Mouse (Mus musculus): ENCODE data around the gene Smim22.

Gene Smim22

DNA sequence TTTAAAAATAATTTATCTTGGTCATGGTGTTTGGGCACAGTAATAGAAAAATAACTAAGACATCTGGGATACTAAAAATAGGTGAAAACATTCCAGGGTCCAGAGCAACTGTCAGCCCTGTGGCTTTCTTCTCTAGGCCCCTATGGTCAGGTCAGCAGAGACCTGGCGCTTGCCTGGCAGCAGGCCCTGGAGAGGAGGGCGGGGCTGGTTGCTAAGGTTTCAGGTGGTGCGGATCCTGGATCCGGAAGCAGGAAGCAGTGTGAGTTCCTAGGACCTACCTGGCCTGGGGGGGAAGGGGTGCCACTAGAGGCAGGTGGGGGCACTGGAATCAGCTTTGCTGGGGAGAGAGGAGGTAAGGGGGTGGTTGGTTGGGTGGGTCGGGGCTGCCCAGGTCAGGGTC lies at the start of gene Smim22:
TSS of gene Smim22 (plus strand) at position 222 of the 400 bp plus-strand sequence.
- no peak for DNase-seq (ENCODE audit: low spot score in 2 of 2)

DNA sequence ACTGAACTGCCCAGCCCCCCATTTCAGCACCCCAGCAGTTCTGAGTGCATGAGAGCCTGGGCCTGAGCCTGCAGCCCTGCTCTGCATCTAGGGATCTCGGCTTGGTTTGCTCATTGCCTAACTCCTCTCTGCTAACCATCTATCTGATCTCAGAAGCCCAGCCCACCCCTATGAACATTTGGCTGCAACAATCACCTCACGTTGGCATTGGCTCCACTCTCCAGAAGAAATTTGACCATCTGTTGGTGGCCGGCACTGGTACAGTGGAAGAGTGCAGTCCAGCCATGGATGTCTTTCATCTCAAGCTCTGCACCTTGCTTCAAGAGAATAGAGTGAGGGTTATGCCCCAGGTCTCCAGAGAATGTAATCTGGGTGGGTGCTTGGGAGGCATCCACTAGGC lies 49.6 kb upstream of the Smim22 start:
- DNase-seq (ENCODE audit: low spot score in 2 of 2): no peak

DNA sequence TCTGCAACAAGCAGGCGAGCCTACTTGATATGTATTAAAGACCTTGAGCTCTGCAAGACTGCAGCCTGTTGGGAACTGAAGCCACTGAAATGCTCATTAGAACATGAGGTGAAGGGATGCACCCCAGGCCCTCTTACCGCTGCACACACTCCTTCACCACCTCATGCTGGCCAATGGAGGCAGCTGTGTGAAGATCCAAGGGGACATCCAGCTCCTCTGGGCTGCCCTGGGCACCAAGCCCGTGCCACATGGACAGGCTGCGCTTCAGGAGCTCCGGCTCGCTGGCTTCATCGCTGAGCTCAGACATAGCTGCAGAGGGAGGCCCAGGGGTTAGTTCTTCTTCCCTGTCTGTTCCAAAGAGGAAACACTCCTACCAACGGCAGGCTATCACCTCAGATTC lies 46.8 kb upstream of the Smim22 start:
- DNase-seq (ENCODE audit: low spot score in 2 of 2): no peak

DNA sequence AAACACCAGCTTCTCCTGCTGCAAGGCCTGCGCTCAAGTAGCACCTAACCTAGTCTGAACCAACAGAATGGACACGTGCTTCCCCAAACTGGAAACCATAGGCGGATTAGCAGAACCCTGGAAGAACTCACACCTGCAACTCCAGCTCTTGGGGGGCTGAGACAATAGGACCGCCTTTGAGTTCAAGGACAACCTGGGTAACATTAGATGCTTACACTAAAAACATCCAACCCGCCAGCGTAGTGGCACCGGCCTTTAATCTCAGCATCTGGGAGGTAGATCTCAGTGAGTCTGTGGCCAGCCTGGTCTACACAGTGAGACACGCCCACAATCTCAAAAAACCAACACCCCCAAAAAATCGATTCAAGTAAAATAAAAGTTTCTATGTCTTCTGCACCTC lies 43.7 kb upstream of the Smim22 start:
- no peak for DNase-seq (ENCODE audit: low spot score in 2 of 2)

DNA sequence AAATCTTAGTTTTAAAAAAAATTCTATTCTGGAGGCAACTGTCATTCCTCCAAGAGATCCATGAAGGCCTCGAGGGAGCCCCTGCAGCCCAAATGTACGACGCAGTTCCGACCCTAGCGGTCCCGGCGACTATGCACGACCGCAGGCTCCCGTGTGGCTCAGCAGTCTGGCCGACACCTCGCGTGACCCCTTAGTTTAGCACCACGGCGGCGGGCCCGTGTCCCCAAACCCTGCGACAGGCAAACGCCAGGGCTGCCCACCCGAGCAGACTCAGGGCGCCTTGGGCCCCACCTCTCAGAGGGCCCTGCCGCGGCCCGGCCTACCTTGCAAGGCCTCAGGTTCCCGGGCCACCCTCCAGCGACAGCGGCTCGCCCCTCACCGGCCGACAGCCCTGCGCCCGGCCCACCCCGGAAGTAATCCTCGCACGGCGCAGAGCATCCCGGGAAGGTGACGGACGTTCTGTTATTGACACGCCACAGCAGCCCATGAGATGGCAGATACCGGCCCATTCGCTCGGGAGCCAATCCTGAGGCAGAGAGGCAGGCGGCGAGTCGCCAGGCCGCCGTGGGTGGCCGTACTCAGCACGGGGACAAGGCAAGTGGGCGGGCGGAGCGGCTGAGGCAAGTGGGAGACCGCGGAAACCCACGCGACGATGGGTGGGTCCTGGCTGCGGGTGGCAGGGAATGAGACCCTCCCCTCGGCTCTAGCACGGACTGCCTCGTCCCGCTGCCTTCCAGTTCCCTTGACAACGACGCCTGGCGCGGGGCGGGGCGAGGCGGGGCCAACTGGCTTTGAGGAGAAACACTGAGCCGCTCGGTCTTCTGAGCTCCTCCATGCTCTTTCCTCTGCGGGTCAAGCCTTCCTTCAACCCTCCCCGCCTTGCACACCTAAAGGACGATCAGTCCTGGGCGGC lies 43.0 kb upstream of the Smim22 start, which contains the start of gene Anks3:
TSS of gene Anks3 (minus strand) at position 409 of the 913 bp plus-strand sequence.
- DNase-seq (ENCODE audit: low spot score in 2 of 2): peak; percentile 95 to 97

DNA sequence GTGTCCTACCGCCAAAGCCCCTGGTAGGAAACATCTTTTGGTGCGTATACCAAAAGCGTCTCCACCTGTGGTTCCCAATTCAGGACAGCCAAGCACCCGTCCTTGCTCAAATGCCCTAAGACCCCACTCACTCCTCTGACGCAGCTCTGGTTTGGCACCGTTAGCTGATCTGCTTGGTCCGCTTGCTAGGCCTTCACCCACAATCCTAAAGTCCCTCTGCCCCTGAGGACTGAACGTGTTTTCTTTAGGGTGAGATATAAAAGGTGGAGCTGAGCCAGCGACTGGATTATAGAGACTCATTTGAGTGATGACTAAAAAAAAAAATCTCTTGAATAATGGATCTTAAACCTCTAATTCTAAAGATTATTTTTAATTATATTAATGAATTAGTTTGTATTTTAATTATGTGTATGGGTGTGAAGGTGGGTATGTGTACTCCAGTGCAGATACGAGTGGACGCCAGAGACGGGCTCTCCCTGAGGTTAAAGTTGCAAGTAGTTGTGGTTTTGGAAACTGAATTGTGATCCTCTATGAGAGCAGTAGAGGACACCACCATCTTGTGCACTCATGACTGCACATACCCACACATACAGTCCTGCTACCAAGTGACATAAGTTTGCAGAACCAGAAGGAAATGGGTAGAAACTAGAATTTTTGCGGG lies 42.2 kb upstream of the Smim22 start:
- DNase-seq (ENCODE audit: low spot score in 2 of 2): no peak

DNA sequence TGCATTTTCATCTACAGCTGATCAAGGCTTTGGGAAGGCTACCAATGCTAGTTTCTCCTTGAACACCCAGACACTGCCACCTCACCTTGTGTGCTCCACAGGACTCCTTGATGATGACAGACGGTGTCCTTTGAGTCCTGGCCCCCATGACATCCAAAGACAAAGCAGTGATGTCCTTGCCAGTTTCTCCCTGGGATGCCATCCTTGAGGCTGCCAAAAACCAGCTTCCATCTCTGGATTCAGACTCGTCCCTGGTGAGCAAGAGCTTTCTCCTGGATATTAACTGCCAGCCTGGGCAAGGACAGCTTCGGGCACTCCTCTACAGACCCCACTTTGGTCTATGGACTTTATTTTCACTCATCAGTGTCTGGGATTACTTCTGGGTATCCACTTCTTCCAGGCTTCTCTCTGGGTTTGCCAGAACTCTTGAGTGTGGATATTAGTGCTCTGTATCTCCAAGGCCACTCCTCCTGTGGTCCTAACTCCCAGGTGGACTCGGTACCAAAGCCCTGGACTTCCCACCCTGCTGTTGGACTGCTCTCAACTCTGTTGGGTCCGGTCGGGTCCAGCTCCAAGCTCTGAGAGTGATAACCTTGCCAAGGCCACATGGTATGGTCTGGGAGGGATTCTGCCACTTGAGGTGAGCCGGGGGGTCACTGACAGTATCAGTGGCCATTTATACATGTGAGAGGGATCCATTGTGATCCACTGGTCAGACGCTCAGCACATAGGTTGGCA lies 41.5 kb upstream of the Smim22 start:
- DNase-seq (ENCODE audit: low spot score in 2 of 2): no peak

DNA sequence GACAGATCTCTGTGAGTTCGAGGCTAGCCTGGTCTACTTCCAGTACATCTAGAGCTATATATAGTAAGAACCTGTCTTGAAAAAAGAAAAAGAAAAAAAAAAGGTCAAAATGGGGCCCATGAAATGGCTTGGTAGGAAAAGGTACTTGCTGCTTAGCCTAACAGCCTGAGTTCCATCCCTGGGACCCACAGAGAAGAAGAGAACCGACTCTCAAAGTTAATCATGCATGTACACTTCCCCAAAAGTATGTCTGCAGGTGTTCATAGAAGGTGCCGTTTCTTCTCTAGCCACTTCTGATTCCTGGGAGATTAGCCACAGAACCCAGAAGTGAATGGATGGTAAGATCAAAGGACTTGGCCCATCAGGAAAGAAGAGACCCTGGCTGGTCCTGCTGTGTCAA lies 38.7 kb upstream of the Smim22 start:
- DNase-seq (ENCODE audit: low spot score in 2 of 2): no peak

DNA sequence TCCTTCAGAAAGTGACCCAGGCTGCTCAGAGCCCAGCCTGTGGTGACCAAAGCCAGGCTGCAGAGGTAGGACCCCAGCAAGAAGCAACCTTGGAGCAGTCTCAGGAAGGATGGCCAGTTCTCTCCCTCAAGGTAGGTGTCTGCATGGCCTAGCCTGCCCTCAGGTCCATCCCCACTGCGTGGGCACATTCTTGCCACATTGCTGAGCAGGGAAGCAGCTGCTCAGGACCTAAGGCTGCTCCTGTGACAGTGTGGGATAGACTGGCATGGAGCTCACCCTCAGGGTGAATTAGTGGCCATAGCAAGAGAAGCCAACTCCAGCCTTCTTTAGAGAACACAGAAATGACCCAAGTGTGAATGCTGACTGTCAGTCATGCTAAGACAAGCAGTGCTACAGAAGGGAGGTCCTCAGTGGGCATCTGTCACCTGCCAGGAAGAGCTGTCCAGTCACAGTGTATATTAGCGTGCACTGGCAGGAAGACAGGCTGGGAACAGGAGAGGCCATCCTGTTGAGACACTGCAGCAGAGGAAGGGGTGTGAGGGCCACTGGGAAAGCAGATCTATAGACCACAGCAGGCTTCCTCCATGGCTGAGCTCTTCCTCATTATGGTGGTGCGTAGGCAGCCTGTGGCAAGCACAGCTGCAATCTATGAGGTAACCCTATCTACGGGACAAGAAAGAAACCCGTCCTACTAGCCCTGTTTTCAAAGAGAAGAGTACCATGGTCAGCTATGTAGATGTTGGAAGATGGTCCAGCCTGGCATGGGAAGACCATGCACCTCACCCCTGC lies 37.8 kb upstream of the Smim22 start:
- peak in 1 of 2 experiments; percentile 17 for DNase-seq (ENCODE audit: low spot score in 2 of 2)

DNA sequence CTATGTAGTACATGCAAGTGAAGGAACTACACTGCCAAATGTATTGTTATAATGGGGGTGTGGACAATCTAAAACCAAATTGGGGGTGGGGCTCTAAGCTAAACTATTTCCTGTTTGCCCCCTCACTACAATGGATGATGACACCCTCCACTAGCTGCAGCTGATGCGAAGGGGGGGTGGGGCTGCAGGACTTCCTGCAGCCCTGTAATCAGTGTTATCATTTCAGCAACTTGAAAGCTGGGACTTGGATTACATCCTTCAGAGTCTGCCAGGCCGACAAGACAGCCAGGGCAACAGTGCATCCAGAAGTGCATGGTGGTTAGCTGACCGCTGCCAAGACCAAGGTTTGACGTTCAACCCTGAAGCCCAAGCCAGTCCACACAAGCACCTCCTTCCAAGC lies 35.5 kb upstream of the Smim22 start:
- no peak for DNase-seq (ENCODE audit: low spot score in 2 of 2)

DNA sequence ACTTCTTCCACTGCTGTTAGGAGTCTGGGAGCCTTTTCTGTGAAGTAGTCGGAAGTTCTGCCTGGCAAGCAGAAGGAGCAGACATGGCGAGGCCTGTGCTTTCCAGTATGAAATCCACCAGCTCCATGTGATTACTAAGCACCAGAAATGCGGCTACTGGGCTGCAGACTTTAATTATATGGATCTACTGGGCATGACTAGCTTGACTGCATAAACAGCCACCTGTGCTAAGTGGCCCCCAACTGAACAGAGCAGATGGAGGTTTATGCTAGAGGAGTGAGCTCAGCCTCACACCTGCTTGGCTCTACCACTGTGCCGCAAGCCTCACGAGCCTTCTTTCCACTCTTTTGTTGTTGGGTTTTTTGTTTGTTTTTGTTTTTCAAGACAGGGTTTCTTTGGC lies 32.6 kb upstream of the Smim22 start:
- DNase-seq (ENCODE audit: low spot score in 2 of 2): no peak

DNA sequence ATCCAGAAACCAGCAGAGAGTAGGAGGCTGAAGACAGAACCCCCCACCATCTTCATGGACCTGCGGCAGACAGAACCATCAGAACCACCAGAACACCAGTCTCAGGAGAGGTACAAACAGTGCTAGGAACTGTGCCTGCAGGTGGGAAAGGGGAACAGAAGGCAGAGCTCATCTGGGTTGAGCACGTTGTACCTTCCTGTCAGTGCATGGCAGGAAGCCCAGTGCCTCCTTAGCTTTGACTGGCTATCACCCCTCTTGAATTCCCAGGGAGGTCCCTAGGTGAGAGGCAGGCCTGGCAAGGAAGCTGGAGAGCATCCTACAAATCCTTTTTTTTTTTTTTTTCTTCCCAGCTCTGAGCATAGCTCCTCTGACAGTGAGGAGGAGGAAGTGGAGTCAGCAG lies 30.9 kb upstream of the Smim22 start:
- no peak for DNase-seq (ENCODE audit: low spot score in 2 of 2)

DNA sequence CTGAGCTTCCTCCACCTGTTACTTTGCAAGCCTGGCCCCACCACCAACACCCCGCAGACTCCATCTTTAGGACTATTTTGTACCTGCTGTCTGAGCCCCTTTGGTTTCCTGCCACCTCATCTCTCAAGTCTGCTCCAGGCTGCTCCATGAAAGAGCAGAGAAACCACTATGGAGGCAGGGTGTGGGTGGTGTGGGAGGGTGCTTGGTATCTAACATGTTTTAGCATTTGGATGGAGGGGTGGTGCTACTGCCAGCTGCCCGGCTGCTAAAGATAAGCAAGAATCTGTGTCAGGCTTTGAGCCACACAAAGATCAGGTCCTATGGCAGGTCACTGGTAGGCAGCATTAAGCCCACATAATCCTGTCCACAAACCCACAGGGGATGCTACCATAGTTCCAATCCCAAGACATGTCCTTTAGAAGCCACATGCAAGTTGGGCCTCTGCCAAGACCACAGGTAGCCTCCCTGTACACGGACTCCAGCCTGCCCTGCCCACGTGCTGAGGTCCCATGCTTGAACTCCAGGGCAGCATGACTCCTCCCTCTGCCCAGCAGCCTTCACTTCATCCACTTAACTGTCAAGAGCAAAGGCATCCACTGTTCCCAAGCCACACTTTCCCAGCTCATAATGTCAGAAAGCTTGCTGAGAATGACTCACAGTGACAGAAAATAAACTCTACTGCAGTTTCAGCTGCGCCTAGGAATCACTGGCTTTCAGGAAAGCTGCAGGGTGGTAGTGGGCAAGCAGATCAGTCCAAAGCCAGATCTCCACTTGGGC lies 28.6 kb upstream of the Smim22 start:
- no peak for DNase-seq (ENCODE audit: low spot score in 2 of 2)

DNA sequence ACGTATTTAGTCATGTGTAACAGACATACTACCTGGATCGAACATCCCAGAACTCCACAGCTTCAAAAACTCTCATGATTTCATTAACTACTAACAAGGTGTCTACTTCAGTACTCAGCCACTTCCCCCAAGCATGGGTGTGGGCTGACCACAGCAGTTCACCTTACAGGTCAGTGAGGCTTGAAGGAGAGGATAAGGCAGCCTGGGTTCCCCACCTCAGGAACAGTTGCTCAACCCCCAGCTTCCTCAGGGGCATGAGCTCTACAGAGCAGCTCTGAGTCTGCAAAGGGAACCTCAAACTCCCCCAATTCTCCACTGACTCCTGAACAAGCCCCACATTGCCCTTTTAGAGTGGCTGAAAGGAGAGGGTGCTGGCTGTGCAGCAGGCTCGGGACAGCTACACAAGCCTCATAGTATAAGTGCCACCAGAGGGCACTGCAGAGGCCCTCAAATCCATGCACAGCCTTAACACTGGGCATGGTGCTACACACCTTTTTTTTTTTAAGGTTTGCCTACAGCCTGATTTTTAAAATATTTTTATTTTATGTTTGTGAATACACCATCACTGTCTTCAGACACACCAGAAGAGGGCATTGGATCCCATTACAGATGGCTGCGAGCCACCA lies 27.2 kb upstream of the Smim22 start:
- peak; percentile 7 to 37 for DNase-seq (ENCODE audit: low spot score in 2 of 2)

DNA sequence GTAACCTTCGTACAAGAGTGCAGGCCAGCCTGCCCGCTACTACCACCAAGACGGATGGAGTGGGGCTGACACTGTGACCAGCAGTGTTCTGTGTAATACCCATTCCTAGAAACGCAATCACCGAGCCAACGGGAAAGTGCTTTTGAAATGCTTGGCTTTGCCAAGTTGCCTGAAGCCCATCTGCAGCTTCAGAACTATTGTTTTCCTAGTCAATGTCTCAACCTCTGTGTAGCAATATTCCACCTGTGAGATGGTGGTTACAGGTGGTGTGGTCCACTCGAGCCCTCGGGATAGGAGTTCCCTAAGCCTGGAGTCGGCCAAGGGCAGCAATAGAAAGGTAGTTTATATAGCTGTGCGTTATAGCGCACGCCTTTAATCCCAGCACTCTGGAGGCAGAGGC lies 22.4 kb upstream of the Smim22 start:
- DNase-seq (ENCODE audit: low spot score in 2 of 2): no peak

DNA sequence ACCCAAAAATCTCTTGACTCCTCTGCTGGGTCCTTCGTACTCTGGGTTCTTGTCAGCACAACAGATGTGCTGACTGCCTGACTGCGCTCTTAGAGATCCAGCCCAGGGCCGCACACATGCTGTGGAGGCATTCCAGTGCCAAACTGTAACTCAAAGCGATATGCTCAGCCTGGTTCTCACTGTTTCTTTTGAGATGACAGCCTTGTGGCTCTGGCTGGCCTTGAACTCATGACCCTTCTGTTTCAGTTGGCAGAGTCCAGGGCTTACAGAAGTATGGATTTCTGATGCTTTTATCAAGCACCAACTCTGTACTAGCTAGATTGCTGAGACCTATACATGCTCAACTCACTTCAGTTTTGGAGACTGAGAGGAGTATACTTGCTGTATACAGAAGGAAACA lies 13.8 kb upstream of the Smim22 start:
- no peak for DNase-seq (ENCODE audit: low spot score in 2 of 2)

DNA sequence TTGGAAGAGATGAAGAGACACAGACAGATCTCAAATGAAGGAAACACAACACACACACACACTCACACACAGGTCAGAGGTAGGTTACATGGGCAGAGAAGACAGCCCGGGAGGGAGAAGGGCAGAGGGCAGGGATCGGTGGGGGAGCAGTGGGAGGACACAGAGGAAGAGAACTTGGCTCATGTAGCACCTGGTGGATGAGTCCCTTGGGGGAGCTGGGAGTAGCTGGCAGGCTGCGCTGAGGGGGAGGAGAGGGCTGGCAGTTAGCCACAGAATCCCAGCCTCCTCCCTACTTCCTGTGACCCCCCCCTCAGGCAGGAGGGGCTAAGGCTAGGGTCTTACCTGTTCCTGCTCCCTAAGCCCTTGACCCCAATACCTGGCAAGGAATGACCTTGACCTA lies 9.5 kb upstream of the Smim22 start, which contains the start of gene Sept12:
TSS of gene Sept12 (minus strand) at position 300 of the 400 bp plus-strand sequence.
- no peak for DNase-seq (ENCODE audit: low spot score in 2 of 2)

DNA sequence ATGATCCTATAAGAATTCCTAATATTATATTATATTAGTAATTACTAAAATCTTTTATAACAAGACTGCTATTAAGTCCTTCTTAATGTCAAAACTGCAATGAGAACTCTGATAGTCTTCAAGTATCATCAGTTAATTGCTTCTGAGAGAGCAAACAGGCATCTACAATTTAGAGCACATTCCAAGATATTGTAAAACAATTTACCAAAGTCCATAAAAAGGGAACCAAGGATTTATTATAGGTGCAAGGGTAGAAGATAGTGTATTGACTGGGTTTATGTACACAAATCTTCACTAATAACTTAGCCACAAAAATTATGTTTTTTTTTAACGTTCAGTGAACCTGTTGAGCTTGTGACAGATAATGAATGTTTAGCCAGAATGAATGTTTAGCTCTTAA lies 8.1 kb upstream of the Smim22 start:
- DNase-seq (ENCODE audit: low spot score in 2 of 2): no peak

DNA sequence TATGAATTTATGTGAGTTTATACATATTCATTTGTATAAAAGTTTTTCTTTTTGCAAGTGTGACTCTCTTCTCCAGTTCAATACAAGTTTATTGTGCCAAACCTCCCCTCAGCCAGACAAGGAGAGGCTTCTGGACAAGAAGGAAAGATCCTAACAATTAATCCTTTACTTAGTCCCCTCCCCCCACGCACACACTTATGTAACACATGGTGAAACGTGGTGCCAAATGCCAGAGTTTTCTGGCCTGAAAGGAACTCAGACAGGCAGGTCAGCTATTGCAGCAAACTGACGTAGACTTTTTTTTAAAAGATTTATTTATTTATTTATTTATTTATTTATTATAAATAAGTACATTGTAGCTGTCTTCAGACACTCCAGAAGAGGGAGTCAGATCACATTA lies 6.5 kb upstream of the Smim22 start:
- DNase-seq (ENCODE audit: low spot score in 2 of 2): no peak

DNA sequence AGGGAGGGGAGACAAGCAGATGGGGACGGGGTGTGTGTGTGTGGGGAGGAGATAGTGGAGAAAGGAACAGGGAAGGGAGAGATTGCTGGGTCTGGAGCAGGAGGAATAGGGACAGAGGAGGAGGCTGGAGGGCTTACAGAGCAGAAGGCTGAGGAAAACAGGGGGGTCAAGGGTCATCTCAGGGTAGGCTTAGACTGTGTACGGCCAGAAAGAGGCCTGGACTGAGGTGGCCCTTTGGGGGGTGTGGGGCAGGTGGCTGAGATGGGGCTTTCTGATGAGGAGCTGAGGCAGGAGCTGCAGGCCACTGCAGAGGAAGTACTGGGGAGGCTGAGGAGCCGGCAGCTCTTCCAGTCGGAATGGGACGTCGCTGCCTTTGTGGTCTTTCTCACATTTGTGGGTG lies 404 bp downstream of the Smim22 start:
- DNase-seq (ENCODE audit: low spot score in 2 of 2): no peak
